Mouse (Mus musculus): ENCODE measurements around the gene Ppfia3. TPM values are rescaled to one million over a fixed set of nuclear protein-coding genes. Genes with fewer than 3 reads are reported as not detected.

Ppfia3 gene
- polyA plus RNA-seq, 1 experiment = 84.3 TPM

GRCm38 (mm10) chr7:45313495-45313894 lies 53.3 kb downstream of the Ppfia3 start:
- 45% methylated on average over 9 of the region's 9 CpGs for WGBS
- H3K4me3 ChIP-seq (replicated peaks; ENCODE audit: insufficient read depth, low read depth, low read length) = no peak overlapping the region
- no peak for DNase-seq
- H3K27me3 ChIP-seq (ENCODE audit: control insufficient read depth, insufficient read depth, low read length) = no peaks in the 10 kb centered on the region
- H3K4me1 ChIP-seq (ENCODE audit: control insufficient read depth, insufficient read depth, low read length) = no peaks in the 10 kb centered on the region
- H3K27ac ChIP-seq (ENCODE audit: insufficient read depth, low read length) = no peak overlapping the region
- TF ChIP-seq CTCF (IDR thresholded peaks at IDR 0.05; ENCODE audit: borderline replicate concordance, insufficient read depth, low read depth, low read length) (no peak), POLR2A (IDR thresholded peaks at IDR 0.05; ENCODE audit: borderline replicate concordance, insufficient read depth, low read length) (no peak)

- Histone ChIP-seq H3K4me1 (ENCODE audit: control insufficient read depth, insufficient read depth, low read length) (no peaks in the 10 kb centered on the region), H3K27ac (ENCODE audit: insufficient read depth, low read length) (no peak overlapping the region), H3K4me3 (replicated peaks; ENCODE audit: insufficient read depth, low read depth, low read length) (no peak overlapping the region), H3K27me3 (ENCODE audit: control insufficient read depth, insufficient read depth, low read length) (no peaks in the 10 kb centered on the region)
- TF ChIP-seq CTCF (IDR thresholded peaks at IDR 0.05; ENCODE audit: borderline replicate concordance, insufficient read depth, low read depth, low read length) (no peak), POLR2A (IDR thresholded peaks at IDR 0.05; ENCODE audit: borderline replicate concordance, insufficient read depth, low read length) (no peak)
- WGBS = 40% methylated on average over 10 of the region's 10 CpGs
- DNase-seq = no peak
Measured at GRCm38 (mm10) chr7:45312686-45313453, 53.9 kb downstream of the Ppfia3 start.

- Histone ChIP-seq H3K27me3 (ENCODE audit: control insufficient read depth, insufficient read depth, low read length) (no peaks in the 10 kb centered on the region), H3K27ac (ENCODE audit: insufficient read depth, low read length) (no peak overlapping the region), H3K4me3 (replicated peaks; ENCODE audit: insufficient read depth, low read depth, low read length) (no peak overlapping the region), H3K4me1 (ENCODE audit: control insufficient read depth, insufficient read depth, low read length) (no peaks in the 10 kb centered on the region)
- no peak for DNase-seq
- TF ChIP-seq CTCF (IDR thresholded peaks at IDR 0.05; ENCODE audit: borderline replicate concordance, insufficient read depth, low read depth, low read length) (no peak), POLR2A (IDR thresholded peaks at IDR 0.05; ENCODE audit: borderline replicate concordance, insufficient read depth, low read length) (no peak)
- 83% methylated on average over 8 of the region's 8 CpGs for WGBS
Measured at GRCm38 (mm10) chr7:45312023-45312422, 54.8 kb downstream of the Ppfia3 start.

GRCm38 (mm10) chr7:45309455-45309854 lies 57.4 kb downstream of the Ppfia3 start:
- no peaks in the 10 kb centered on the region for H3K4me1 ChIP-seq (ENCODE audit: control insufficient read depth, insufficient read depth, low read length)
- peak; percentile 56 to 59 for DNase-seq
- TF ChIP-seq POLR2A (IDR thresholded peaks at IDR 0.05; ENCODE audit: borderline replicate concordance, insufficient read depth, low read length) (no peak), CTCF (IDR thresholded peaks at IDR 0.05; ENCODE audit: borderline replicate concordance, insufficient read depth, low read depth, low read length) (peak; percentile 81)
- 11% methylated on average over 9 of the region's 9 CpGs for WGBS
- no peak overlapping the region for H3K4me3 ChIP-seq (replicated peaks; ENCODE audit: insufficient read depth, low read depth, low read length)
- H3K27ac ChIP-seq (ENCODE audit: insufficient read depth, low read length) = no peak overlapping the region
- H3K27me3 ChIP-seq (ENCODE audit: control insufficient read depth, insufficient read depth, low read length) = no peaks in the 10 kb centered on the region

- no peaks in the 10 kb centered on the region for H3K4me1 ChIP-seq (ENCODE audit: control insufficient read depth, insufficient read depth, low read length)
- WGBS = 73% methylated on average over 15 of the region's 15 CpGs
- DNase-seq = no peak
- no peak overlapping the region for H3K4me3 ChIP-seq (replicated peaks; ENCODE audit: insufficient read depth, low read depth, low read length)
- TF ChIP-seq POLR2A (IDR thresholded peaks at IDR 0.05; ENCODE audit: borderline replicate concordance, insufficient read depth, low read length) = no peak
- no peak for TF ChIP-seq CTCF (IDR thresholded peaks at IDR 0.05; ENCODE audit: borderline replicate concordance, insufficient read depth, low read depth, low read length)
- no peaks in the 10 kb centered on the region for H3K27me3 ChIP-seq (ENCODE audit: control insufficient read depth, insufficient read depth, low read length)
- H3K27ac ChIP-seq (ENCODE audit: insufficient read depth, low read length) = no peak overlapping the region
Measured at GRCm38 (mm10) chr7:45308551-45309240, 58.1 kb downstream of the Ppfia3 start.

GRCm38 (mm10) chr7:45305275-45305674 lies 61.5 kb downstream of the Ppfia3 start:
- Histone ChIP-seq H3K27me3 (ENCODE audit: control insufficient read depth, insufficient read depth, low read length) (no peaks in the 10 kb centered on the region), H3K27ac (ENCODE audit: insufficient read depth, low read length) (no peak overlapping the region), H3K4me1 (ENCODE audit: control insufficient read depth, insufficient read depth, low read length) (no peaks in the 10 kb centered on the region), H3K4me3 (replicated peaks; ENCODE audit: insufficient read depth, low read depth, low read length) (peak overlapping the region; percentile 52)
- peak; percentile 81 to 86 for DNase-seq
- TF ChIP-seq POLR2A (IDR thresholded peaks at IDR 0.05; ENCODE audit: borderline replicate concordance, insufficient read depth, low read length) (no peak), CTCF (IDR thresholded peaks at IDR 0.05; ENCODE audit: borderline replicate concordance, insufficient read depth, low read depth, low read length) (peak; percentile 85)
- WGBS = 9% methylated on average over 17 of the region's 17 CpGs

- Histone ChIP-seq H3K4me1 (ENCODE audit: control insufficient read depth, insufficient read depth, low read length) (no peaks in the 10 kb centered on the region), H3K4me3 (replicated peaks; ENCODE audit: insufficient read depth, low read depth, low read length) (peak overlapping the region; percentile 52), H3K27me3 (ENCODE audit: control insufficient read depth, insufficient read depth, low read length) (no peaks in the 10 kb centered on the region), H3K27ac (ENCODE audit: insufficient read depth, low read length) (no peak overlapping the region)
- peak in 1 of 2 experiments; percentile 29 for DNase-seq
- TF ChIP-seq POLR2A (IDR thresholded peaks at IDR 0.05; ENCODE audit: borderline replicate concordance, insufficient read depth, low read length) = no peak
- no peak for TF ChIP-seq CTCF (IDR thresholded peaks at IDR 0.05; ENCODE audit: borderline replicate concordance, insufficient read depth, low read depth, low read length)
- WGBS = 19% methylated on average over 13 of the region's 13 CpGs
Measured at GRCm38 (mm10) chr7:45304869-45305268, 62.0 kb downstream of the Ppfia3 start.

GRCm38 (mm10) chr7:45302626-45303025 lies 64.2 kb downstream of the Ppfia3 start:
- DNase-seq = no peak
- 22% methylated on average over 8 of the region's 8 CpGs for WGBS
- Histone ChIP-seq H3K4me1 (ENCODE audit: control insufficient read depth, insufficient read depth, low read length) (no peaks in the 10 kb centered on the region), H3K4me3 (replicated peaks; ENCODE audit: insufficient read depth, low read depth, low read length) (no peak overlapping the region), H3K27me3 (ENCODE audit: control insufficient read depth, insufficient read depth, low read length) (no peaks in the 10 kb centered on the region), H3K27ac (ENCODE audit: insufficient read depth, low read length) (no peak overlapping the region)
- TF ChIP-seq POLR2A (IDR thresholded peaks at IDR 0.05; ENCODE audit: borderline replicate concordance, insufficient read depth, low read length) (no peak), CTCF (IDR thresholded peaks at IDR 0.05; ENCODE audit: borderline replicate concordance, insufficient read depth, low read depth, low read length) (no peak)
